Mouse (Mus musculus): ENCODE data around the gene Gba2.
"Not testable (repeated sequence)": the region's sequence is repeated elsewhere in the genome, so short reads cannot be mapped to it uniquely, and the experiment has no call there.

The Gba2 gene
- long read RNA-seq, experiment 1, transcript Gba2-201 (17 exons, 3,544 nt) = major isoform, 6 of 7 reads
- long read RNA-seq, experiment 1, partial matches to known transcripts = 0 of 7 reads
- long read RNA-seq, experiment 1, other reads (novel, unspliced or antisense) = 1 of 7 reads
- long read RNA-seq, experiment 2, partial matches to known transcripts = 0 of 8 reads
- long read RNA-seq, experiment 2, other reads (novel, unspliced or antisense) = 4 of 8 reads

DNA sequence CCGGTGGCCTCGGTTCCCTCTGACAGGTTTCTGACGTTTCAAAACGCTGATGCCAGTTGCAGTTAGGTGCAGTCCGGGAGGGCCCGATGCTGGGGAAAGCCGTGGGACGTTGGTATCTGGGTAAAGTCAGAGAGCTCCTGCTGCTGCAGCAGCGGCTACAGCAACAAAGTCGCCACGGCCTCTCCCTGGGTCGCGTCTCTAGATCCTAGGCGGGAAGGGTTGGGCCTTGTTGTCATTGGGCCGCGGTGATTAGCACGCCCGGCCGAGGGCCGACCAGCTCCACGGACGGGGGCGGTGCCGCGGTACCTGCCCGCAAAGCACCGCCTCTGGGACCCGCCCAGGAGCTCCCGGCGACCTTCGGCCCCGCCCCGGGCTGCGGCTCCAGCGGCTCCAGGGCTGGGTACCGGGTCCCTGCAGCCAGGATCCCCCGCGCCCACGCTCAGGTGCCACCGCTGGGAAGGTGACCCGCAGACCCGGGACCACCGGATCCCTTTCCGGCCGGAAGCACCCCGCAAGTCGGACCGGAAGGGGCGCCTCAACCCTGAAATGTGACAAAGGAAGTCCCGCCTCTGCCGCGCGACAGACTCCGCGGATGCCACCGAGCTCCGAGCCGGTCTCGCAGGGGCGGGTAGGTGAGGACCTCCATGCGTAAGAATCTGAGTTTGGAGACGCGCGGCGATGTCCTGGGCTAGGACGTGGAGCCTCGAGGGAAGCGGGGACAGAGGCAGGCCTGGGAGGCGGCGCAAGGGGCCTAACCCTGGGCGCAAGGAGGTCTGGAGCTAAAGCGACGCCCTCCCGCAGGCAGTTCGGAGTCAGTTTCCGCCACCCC lies at the start of gene Gba2, which contains the start of gene Rgp1:
TSS of gene Gba2 (minus strand) at position 498 of the 829 bp plus-strand sequence.
TSS of gene Rgp1 (plus strand) at position 340 of the 829 bp plus-strand sequence.
- intact Hi-C loops (cut with DNase I) = loop anchor here (5.0 kb wide), 1 partner anchor 46 kb away; no protein-coding TSS in a partner anchor

- intact Hi-C loops (cut with DNase I) = no loop called here
These were observed 41.6 kb upstream of the Gba2 start for GRCm38 (mm10) chr4:43620146-43620778.

GRCm38 (mm10) chr4:43613060-43613730 lies 34.5 kb upstream of the Gba2 start:
- intact Hi-C loops (cut with DNase I) = no loop called here

GRCm38 (mm10) chr4:43612534-43612933 lies 33.9 kb upstream of the Gba2 start:
- intact Hi-C loops (cut with DNase I) = no loop called here

DNA sequence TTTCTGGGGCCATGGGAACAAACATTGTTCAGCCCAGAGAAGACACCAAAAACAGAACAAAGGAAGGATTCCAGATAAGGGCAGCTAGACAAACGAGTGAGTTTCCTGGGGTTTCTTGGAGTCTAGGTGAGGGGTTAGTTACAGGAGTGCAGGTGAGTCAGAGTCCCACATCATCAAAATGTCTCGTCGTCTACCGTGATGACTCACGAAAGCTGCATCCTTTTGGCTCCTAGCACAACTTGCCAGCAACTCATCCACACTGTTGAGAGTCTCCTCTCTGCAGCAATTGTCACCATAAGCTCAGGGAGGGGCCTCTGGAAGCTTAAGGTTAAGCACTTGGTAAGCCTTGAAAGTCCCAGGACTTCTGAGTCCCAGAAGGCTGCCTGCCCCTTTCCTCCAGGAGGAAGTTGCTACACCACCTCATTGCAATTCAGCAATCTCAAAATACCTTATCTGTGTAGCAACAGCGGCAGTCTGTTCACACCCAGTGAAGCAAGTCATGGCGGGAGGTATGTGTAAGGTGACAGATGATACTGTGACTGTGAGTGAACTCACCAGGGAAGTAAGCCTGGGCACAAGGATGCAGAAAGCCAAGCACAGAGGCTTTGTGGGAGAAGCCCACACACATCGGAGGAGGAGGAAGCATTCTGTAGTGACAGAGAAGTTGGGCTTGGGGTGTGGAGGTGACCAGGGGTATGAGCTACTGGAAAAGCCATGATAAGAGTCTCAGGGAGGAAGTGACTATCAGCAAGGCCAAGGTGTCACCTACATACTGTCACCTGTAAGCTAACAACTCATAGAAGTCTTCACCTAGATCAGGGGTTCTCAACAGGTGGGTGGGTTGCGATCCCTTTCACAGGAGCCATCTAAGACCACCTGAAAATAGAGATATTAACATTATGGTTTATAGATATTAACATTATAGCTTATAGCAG lies 26.3 kb upstream of the Gba2 start:
- intact Hi-C loops (cut with DNase I) = no loop called here

DNA sequence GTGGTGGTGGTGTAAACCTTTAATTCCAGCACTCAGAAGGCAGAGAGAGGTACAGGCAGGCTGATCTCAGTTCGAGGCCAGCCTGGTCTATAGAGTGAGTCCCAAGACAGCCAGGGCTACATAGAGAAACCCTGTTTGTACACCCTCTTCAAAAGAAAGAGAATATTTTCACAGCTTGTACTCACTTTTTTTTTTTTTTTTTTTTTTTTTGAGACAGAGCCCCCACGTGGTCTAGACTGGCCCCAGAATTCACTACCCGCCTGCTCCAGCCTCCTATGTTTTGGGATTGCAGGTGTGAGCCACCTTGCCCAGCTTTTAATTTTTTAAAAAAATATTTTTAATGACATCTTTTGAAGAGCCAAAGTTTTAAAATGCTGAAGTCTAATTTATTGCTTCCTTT lies 25.4 kb upstream of the Gba2 start:
- intact Hi-C loops (cut with DNase I) = no loop called here

GRCm38 (mm10) chr4:43600195-43600934 lies 21.7 kb upstream of the Gba2 start:
- intact Hi-C loops (cut with DNase I) = no loop called here

DNA sequence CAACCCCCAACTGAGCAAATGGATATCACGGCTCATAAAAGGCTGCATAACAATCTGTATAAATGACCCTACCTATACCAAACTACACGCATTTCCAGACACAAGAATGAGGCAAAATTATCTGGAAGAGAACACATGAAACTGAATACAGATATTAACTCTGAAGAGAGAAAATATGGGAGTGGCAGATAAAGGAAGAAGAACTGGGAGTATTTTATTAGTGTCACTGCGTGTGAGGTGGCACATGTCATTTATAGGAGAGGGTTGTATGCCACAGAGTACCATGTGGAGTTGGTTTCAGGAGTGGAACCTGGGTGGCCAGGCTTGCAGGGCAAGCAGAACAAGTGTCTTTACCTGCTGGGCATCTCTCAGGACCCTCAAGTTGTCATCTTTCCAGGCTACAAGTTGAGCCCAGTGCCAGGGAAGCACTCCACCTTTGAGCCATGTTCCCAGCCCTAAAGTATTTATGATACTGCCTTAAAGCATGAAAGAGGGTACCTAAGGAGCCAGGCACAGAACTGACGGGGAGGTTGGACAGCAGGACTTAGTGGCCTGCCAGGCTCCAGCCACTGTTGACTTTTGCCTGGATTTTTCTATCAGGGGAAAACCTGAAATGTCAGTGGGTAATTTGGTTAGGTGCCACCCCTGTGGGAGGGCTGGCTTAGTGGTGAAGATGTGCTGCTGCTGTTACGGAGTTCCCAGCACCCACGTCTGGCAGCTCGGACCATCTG lies 20.1 kb upstream of the Gba2 start:
- intact Hi-C loops (cut with DNase I) = no loop called here

- intact Hi-C loops (cut with DNase I) = no loop called here
These were observed 19.5 kb upstream of the Gba2 start for GRCm38 (mm10) chr4:43598200-43598599.

GRCm38 (mm10) chr4:43596597-43596996 lies 17.9 kb upstream of the Gba2 start:
- intact Hi-C loops (cut with DNase I) = not testable (repeated sequence)

DNA sequence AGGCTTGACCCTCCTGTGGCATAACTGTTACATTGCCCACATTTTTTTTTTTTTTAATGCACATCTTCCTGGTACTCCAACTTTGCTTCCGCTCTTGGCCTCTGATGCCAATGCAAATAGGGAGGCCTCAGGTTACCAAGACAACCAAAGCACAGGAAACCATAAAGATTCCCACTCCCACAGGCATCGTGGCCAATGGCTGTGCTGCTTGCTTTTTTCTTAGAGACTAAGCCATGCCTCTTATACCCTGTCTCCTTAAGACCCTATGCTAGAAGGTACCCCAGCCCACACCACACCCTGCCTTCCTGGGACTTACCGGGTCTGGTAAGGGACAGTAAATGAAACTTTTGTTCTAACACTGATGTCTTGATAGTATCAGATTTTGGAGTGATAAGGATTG lies 14.8 kb upstream of the Gba2 start:
- intact Hi-C loops (cut with DNase I) = no loop called here

GRCm38 (mm10) chr4:43591961-43592360 lies 13.3 kb upstream of the Gba2 start:
- intact Hi-C loops (cut with DNase I) = no loop called here

DNA sequence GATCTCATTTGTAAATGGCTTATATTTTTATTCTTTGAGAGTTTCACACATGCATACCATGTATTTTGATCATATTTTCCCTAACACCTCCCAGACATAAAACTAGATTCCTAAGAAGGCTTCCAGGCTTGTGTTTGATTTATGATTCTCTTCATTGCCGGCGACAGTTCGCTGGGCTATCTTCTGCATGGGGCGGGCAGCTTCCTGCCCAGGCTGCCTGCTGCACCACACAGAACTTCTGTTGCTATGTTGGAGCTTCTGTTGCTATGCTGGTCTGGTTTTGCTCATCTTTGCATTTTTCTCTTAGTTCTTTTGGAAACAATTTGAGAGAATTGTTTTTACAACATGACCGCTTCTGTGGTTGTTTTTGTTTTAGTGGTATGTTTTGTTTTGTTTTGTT lies 12.9 kb upstream of the Gba2 start:
- intact Hi-C loops (cut with DNase I) = no loop called here

DNA sequence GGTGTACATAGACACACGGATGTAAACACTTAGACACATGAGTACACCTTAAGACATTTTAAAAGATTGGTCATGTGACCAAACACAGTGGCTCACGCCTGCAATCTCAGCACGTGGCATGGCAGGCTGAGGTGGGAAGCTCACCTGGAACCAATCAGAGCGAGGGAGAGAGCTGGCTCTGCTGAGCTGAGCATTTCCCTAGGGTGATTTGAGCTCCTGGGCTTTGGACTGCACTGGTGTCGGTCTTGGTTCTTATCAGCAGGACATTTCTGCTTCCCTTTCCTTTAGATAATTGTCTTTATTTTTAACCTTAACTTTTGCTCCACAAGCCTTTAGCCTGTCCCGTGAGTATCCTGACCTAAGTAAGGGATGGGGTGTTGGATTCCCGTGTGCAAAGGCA lies 9.0 kb upstream of the Gba2 start:
- intact Hi-C loops (cut with DNase I) = no loop called here

- intact Hi-C loops (cut with DNase I) = no loop called here
These were observed 7.7 kb upstream of the Gba2 start for GRCm38 (mm10) chr4:43586411-43586810.

DNA sequence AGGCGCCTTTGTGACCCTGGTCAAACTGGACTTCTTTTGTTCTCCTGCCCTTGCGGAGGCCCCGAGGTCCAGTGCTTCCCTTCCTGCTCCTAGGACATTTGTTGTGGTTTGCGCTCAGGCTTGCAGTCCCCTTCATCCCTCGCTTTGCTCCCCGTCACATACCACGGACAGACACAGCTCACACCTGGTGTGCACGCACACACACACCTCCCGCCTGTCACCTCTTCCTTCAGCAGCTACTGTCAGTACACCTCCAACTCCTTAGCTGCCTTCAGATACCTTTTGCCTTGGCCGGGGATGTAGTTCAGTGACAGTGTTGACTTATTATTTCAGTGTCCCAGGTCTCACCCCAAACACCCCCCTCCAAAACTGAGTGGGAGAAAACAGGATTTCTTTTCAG lies 7.0 kb upstream of the Gba2 start:
- intact Hi-C loops (cut with DNase I) = no loop called here

DNA sequence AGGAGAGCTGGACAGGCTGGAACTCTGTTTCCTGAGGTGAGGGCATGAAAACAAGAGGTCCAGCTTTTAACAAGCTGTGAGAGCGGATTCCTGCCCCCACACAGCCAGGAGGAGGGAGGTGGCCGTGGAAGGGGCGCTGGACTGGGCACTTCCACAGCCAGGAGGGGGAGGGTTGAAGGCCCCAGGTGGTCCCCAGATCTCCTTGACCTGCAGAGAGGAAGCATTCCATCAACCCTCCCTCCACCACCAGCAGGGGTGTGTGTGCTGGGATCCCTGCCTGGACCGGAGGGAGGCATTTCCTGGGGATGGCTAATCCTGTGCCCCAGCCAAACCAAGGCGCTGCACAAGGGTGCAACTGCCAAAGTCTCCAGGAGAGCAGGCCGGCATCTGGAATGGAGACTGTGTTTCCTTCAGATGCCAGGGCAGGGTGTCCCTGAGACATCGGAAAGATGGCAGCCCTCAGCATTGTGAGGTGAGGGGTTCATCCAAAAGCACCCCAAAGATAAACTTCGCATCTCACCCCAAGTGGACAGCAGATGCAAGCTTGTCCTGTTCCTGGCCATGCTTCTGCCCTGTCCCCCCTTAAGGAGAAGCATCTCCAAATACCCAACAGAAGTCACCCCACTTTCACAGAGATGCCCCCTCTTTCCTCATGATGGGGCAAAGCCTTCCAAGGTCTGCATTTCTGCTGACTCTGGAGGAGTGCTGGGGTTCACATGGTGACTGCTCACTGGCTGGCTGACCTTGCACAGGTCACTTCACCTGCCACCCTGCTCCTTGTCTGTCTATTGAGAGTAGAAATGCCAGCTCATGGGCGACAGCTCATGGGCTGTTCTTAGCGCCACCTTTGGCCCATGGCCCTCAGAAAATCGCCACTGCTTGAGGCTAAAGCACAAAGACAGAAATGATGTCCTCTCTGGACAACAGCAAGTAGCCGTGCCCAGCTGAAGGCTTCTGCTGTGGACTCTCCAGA lies 6.1 kb upstream of the Gba2 start, which contains the start of gene Msmp:
TSS of gene Msmp (minus strand) at position 51 of the 973 bp plus-strand sequence.
- intact Hi-C loops (cut with DNase I) = no loop called here

DNA sequence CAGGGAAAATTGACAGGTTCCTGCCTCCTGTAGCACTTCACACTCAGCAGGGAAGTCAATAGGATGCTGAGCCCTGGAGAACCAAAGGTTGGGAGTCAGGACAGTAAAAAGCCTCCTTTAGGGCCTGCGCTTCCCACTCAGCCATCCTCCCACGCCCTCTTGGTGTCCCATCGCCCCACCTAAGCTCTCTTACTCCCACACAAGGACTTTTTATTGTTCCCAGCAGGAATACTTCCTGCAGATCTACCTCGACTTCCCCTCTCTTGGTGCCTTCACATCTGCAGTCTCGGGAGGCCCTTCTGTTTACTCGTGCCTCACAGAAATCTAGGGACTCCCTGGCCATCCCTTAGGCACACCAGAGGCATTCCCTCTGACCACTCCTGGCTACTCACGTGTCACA lies 4.7 kb upstream of the Gba2 start:
- intact Hi-C loops (cut with DNase I) = no loop called here
